Mouse (Mus musculus): Measurements from ENCODE around the gene D17Wsu92e. TPM values are rescaled to one million over a fixed set of nuclear protein-coding genes. Genes with fewer than 3 reads are reported as not detected.
A peak's percentile ranks its signal among the peaks of the same experiment; 100 is the strongest.

D17Wsu92e gene
- polyA plus RNA-seq (2016; fragmentation: Nextera tagmentation; extraction: Ambion mirVana): 18.2 and 18.6 TPM in 2 replicates

- H3K27ac ChIP-seq: peak within 1 kb of the TSS; percentile 83
- H3K36me3 ChIP-seq: no peaks in the 10 kb centered on the region
- ATAC-seq (ENCODE audit: insufficient number of reproducible peaks, insufficient read depth, low FRiP score, low TSS enrichment, low read depth): peak; percentile 97
- H3K9me3 ChIP-seq: no peaks in the 10 kb centered on the region
- peaks cover 27% of the 10 kb centered on the region for H3K4me1 ChIP-seq (replicated peaks)
- peak within 1 kb of the TSS; percentile 95 for H3K9ac ChIP-seq (replicated peaks)
- peak within 1 kb of the TSS; percentile 87 for H3K4me2 ChIP-seq
- peak within 1 kb of the TSS; percentile 100 for H3K4me3 ChIP-seq (replicated peaks)
- WGBS: 2% methylated on average over 47 of the region's 56 CpGs
- H3K27me3 ChIP-seq: no peaks in the 10 kb centered on the region
These were observed at the start of gene D17Wsu92e for GRCm38 (mm10) chr17:27820568-27821406. D17Wsu92e (minus strand) TSS chr17:27820648.

- Histone ChIP-seq H3K9ac (replicated peaks) (no peak overlapping the region), H3K27me3 (no peaks in the 10 kb centered on the region), H3K9me3 (no peaks in the 10 kb centered on the region), H3K27ac (no peak overlapping the region), H3K4me3 (replicated peaks) (no peak overlapping the region), H3K4me1 (replicated peaks) (peaks cover 5% of the 10 kb centered on the region), H3K36me3 (peaks cover 6% of the 10 kb centered on the region; the same call in 1 of the 2 replicates), H3K4me2 (no peak overlapping the region)
- ATAC-seq (ENCODE audit: insufficient number of reproducible peaks, insufficient read depth, low FRiP score, low TSS enrichment, low read depth): no peak
- WGBS: 86% methylated on average over 4 of the region's 4 CpGs
These were observed 46.3 kb upstream of the D17Wsu92e start for GRCm38 (mm10) chr17:27866737-27867136.

- H3K9ac ChIP-seq (replicated peaks): no peak overlapping the region
- peaks cover 6% of the 10 kb centered on the region; the same call in 1 of the 2 replicates for H3K36me3 ChIP-seq
- no peaks in the 10 kb centered on the region for H3K27me3 ChIP-seq
- 84% methylated on average over 2 of the region's 2 CpGs for WGBS
- no peak overlapping the region for H3K27ac ChIP-seq
- no peak overlapping the region for H3K4me3 ChIP-seq (replicated peaks)
- H3K4me2 ChIP-seq: no peak overlapping the region
- ATAC-seq (ENCODE audit: insufficient number of reproducible peaks, insufficient read depth, low FRiP score, low TSS enrichment, low read depth): no peak
- H3K9me3 ChIP-seq: no peaks in the 10 kb centered on the region
- H3K4me1 ChIP-seq (replicated peaks): peaks cover 5% of the 10 kb centered on the region
These were observed 45.0 kb upstream of the D17Wsu92e start for GRCm38 (mm10) chr17:27865461-27865860.

- WGBS: 40% methylated on average over 2 of the region's 2 CpGs
- H3K4me2 ChIP-seq: 0 out of 2 replicates have a peak overlapping the region, but pooled peaks have one; percentile 89
These were observed 38.7 kb upstream of the D17Wsu92e start for GRCm38 (mm10) chr17:27859131-27859530.

GRCm38 (mm10) chr17:27857649-27858475 is 37.4 kb upstream of the D17Wsu92e start:
- Histone ChIP-seq H3K9me3 (no peaks in the 10 kb centered on the region), H3K4me1 (replicated peaks) (peaks cover 27% of the 10 kb centered on the region), H3K27ac (peak overlapping the region; percentile 89; the same call in 1 of the 2 replicates), H3K4me2 (peak overlapping the region; percentile 89), H3K9ac (replicated peaks) (peak overlapping the region; percentile 90), H3K27me3 (no peaks in the 10 kb centered on the region), H3K36me3 (peaks cover 16% of the 10 kb centered on the region), H3K4me3 (replicated peaks) (peak overlapping the region; percentile 90)
- 48% methylated on average over 11 of the region's 11 CpGs for WGBS
- ATAC-seq (ENCODE audit: insufficient number of reproducible peaks, insufficient read depth, low FRiP score, low TSS enrichment, low read depth): no peak

More at GRCm38 (mm10) chr17:27859131-27859530, 38.7 kb upstream of the D17Wsu92e start:
- Histone ChIP-seq H3K27ac (no peak overlapping the region), H3K36me3 (peaks cover 4% of the 10 kb centered on the region), H3K4me1 (replicated peaks) (peaks cover 27% of the 10 kb centered on the region), H3K4me3 (replicated peaks) (no peak overlapping the region), H3K9ac (replicated peaks) (no peak overlapping the region), H3K27me3 (no peaks in the 10 kb centered on the region), H3K9me3 (no peaks in the 10 kb centered on the region)
- ATAC-seq (ENCODE audit: insufficient number of reproducible peaks, insufficient read depth, low FRiP score, low TSS enrichment, low read depth): no peak

GRCm38 (mm10) chr17:27856798-27857648 is 36.6 kb upstream of the D17Wsu92e start:
- Histone ChIP-seq H3K27ac (peak overlapping the region; percentile 89), H3K4me1 (replicated peaks) (peaks cover 27% of the 10 kb centered on the region), H3K9me3 (no peaks in the 10 kb centered on the region), H3K4me3 (replicated peaks) (peak overlapping the region; percentile 90), H3K36me3 (peaks cover 24% of the 10 kb centered on the region), H3K9ac (replicated peaks) (peak overlapping the region; percentile 90), H3K4me2 (peak overlapping the region; percentile 89), H3K27me3 (no peaks in the 10 kb centered on the region)
- peak; percentile 40 for ATAC-seq (ENCODE audit: insufficient number of reproducible peaks, insufficient read depth, low FRiP score, low TSS enrichment, low read depth)
- 2% methylated on average over 52 of the region's 52 CpGs for WGBS

GRCm38 (mm10) chr17:27856265-27856797 is 35.9 kb upstream of the D17Wsu92e start, which contains the start of gene Uhrf1bp1:
Uhrf1bp1 (plus strand) TSS chr17:27856441.
- WGBS: under 1% methylated on average over 49 of the region's 54 CpGs
- H3K36me3 ChIP-seq: peaks cover 29% of the 10 kb centered on the region
- peak within 1 kb of the TSS; percentile 89 for H3K4me2 ChIP-seq
- H3K27ac ChIP-seq: peak within 1 kb of the TSS; percentile 89
- H3K4me3 ChIP-seq (replicated peaks): peak within 1 kb of the TSS; percentile 90
- H3K27me3 ChIP-seq: no peaks in the 10 kb centered on the region
- ATAC-seq (ENCODE audit: insufficient number of reproducible peaks, insufficient read depth, low FRiP score, low TSS enrichment, low read depth): peak; percentile 79
- H3K9me3 ChIP-seq: no peaks in the 10 kb centered on the region
- peaks cover 27% of the 10 kb centered on the region for H3K4me1 ChIP-seq (replicated peaks)
- peak within 1 kb of the TSS; percentile 90 for H3K9ac ChIP-seq (replicated peaks)

- no peak overlapping the region for H3K4me2 ChIP-seq
- no peaks in the 10 kb centered on the region for H3K4me1 ChIP-seq (replicated peaks)
- WGBS: 85% methylated on average over 3 of the region's 3 CpGs
- no peaks in the 10 kb centered on the region for H3K9me3 ChIP-seq
- ATAC-seq (ENCODE audit: insufficient number of reproducible peaks, insufficient read depth, low FRiP score, low TSS enrichment, low read depth): no peak
- no peaks in the 10 kb centered on the region for H3K27me3 ChIP-seq
- H3K9ac ChIP-seq (replicated peaks): no peak overlapping the region
- H3K27ac ChIP-seq: no peak overlapping the region
- no peak overlapping the region for H3K4me3 ChIP-seq (replicated peaks)
- peaks cover 81% of the 10 kb centered on the region for H3K36me3 ChIP-seq
These were observed 30.6 kb upstream of the D17Wsu92e start for GRCm38 (mm10) chr17:27851076-27851475.

GRCm38 (mm10) chr17:27848351-27848750 is 27.9 kb upstream of the D17Wsu92e start:
- no peak overlapping the region for H3K27ac ChIP-seq
- 97% methylated on average over 1 of the region's 1 CpGs for WGBS
- no peaks in the 10 kb centered on the region for H3K27me3 ChIP-seq
- no peak overlapping the region for H3K9ac ChIP-seq (replicated peaks)
- H3K36me3 ChIP-seq: peaks cover 95% of the 10 kb centered on the region
- ATAC-seq (ENCODE audit: insufficient number of reproducible peaks, insufficient read depth, low FRiP score, low TSS enrichment, low read depth): no peak
- H3K9me3 ChIP-seq: no peaks in the 10 kb centered on the region
- no peak overlapping the region for H3K4me2 ChIP-seq
- H3K4me1 ChIP-seq (replicated peaks): no peaks in the 10 kb centered on the region
- no peak overlapping the region for H3K4me3 ChIP-seq (replicated peaks)
